Mouse (Mus musculus): ENCODE data around the gene Crat. TPM values are rescaled to one million over a fixed set of nuclear protein-coding genes. Genes with fewer than 3 reads are reported as not detected.

The Crat gene
- polyA plus RNA-seq, 1 experiment: 37.9 TPM

GRCm38 (mm10) chr2:30416649-30416965 is 994 bp upstream of the Crat start:
- Histone ChIP-seq H3K4me3 (replicated peaks; ENCODE audit: control insufficient read depth, low read depth, low read length) (peak overlapping the region; percentile 99), H3K4me1 (ENCODE audit: control insufficient read depth, insufficient read depth, low read length) (no peaks in the 10 kb centered on the region; the same call in 1 of the 2 replicates), H3K27ac (ENCODE audit: control insufficient read depth, insufficient read depth, low read depth, low read length, poor library complexity) (peak overlapping the region; percentile 89)
- TF ChIP-seq POLR2A (IDR thresholded peaks at IDR 0.05; ENCODE audit: borderline replicate concordance, control insufficient read depth, low read depth, low read length): no peak
- TF ChIP-seq CTCF (IDR thresholded peaks at IDR 0.05; ENCODE audit: control insufficient read depth, insufficient read depth, low read length): no peak
- 1% methylated on average over 7 of the region's 7 CpGs for WGBS

GRCm38 (mm10) chr2:30415936-30416648 is 479 bp upstream of the Crat start, which contains the start of gene Ptpa:
Gene Ptpa, plus strand, starts transcription at chr2:30416039.
- WGBS: under 1% methylated on average over 67 of the region's 67 CpGs
- Histone ChIP-seq H3K27ac (ENCODE audit: control insufficient read depth, insufficient read depth, low read depth, low read length, poor library complexity) (peak within 1 kb of the TSS; percentile 89), H3K4me1 (ENCODE audit: control insufficient read depth, insufficient read depth, low read length) (no peaks in the 10 kb centered on the region; the same call in 1 of the 2 replicates), H3K4me3 (replicated peaks; ENCODE audit: control insufficient read depth, low read depth, low read length) (peak within 1 kb of the TSS; percentile 99)
- TF ChIP-seq CTCF (IDR thresholded peaks at IDR 0.05; ENCODE audit: control insufficient read depth, insufficient read depth, low read length) (no peak), POLR2A (IDR thresholded peaks at IDR 0.05; ENCODE audit: borderline replicate concordance, control insufficient read depth, low read depth, low read length) (peak; percentile 99)

GRCm38 (mm10) chr2:30414681-30415080 is 932 bp downstream of the Crat start:
- peak overlapping the region; percentile 99 for H3K4me3 ChIP-seq (replicated peaks; ENCODE audit: control insufficient read depth, low read depth, low read length)
- TF ChIP-seq CTCF (IDR thresholded peaks at IDR 0.05; ENCODE audit: control insufficient read depth, insufficient read depth, low read length) (no peak), POLR2A (IDR thresholded peaks at IDR 0.05; ENCODE audit: borderline replicate concordance, control insufficient read depth, low read depth, low read length) (no peak)
- H3K4me1 ChIP-seq (ENCODE audit: control insufficient read depth, insufficient read depth, low read length): no peaks in the 10 kb centered on the region; the same call in 1 of the 2 replicates
- peak overlapping the region; percentile 89 for H3K27ac ChIP-seq (ENCODE audit: control insufficient read depth, insufficient read depth, low read depth, low read length, poor library complexity)
- WGBS: 53% methylated on average over 5 of the region's 5 CpGs

- Histone ChIP-seq H3K4me3 (replicated peaks; ENCODE audit: control insufficient read depth, low read depth, low read length) (peak overlapping the region; percentile 6), H3K4me1 (ENCODE audit: control insufficient read depth, insufficient read depth, low read length) (no peaks in the 10 kb centered on the region; the same call in 1 of the 2 replicates), H3K27ac (ENCODE audit: control insufficient read depth, insufficient read depth, low read depth, low read length, poor library complexity) (no peak overlapping the region)
- WGBS: 61% methylated on average over 4 of the region's 4 CpGs
- no peak for TF ChIP-seq CTCF (IDR thresholded peaks at IDR 0.05; ENCODE audit: control insufficient read depth, insufficient read depth, low read length)
- TF ChIP-seq POLR2A (IDR thresholded peaks at IDR 0.05; ENCODE audit: borderline replicate concordance, control insufficient read depth, low read depth, low read length): no peak
Measured at GRCm38 (mm10) chr2:30414101-30414500, 1.5 kb downstream of the Crat start.

- Histone ChIP-seq H3K4me3 (replicated peaks; ENCODE audit: control insufficient read depth, low read depth, low read length) (peak overlapping the region; percentile 6), H3K4me1 (ENCODE audit: control insufficient read depth, insufficient read depth, low read length) (no peaks in the 10 kb centered on the region; the same call in 1 of the 2 replicates)
Measured at GRCm38 (mm10) chr2:30413038-30413973, 2.3 kb downstream of the Crat start.

GRCm38 (mm10) chr2:30409454-30410176 is 6.0 kb downstream of the Crat start:
- Histone ChIP-seq H3K4me1 (ENCODE audit: control insufficient read depth, insufficient read depth, low read length) (peaks cover 2% of the 10 kb centered on the region; the same call in 1 of the 2 replicates), H3K27ac (ENCODE audit: control insufficient read depth, insufficient read depth, low read depth, low read length, poor library complexity) (no peak overlapping the region), H3K4me3 (replicated peaks; ENCODE audit: control insufficient read depth, low read depth, low read length) (no peak overlapping the region)
- TF ChIP-seq POLR2A (IDR thresholded peaks at IDR 0.05; ENCODE audit: borderline replicate concordance, control insufficient read depth, low read depth, low read length) (no peak), CTCF (IDR thresholded peaks at IDR 0.05; ENCODE audit: control insufficient read depth, insufficient read depth, low read length) (no peak)
- 88% methylated on average over 5 of the region's 5 CpGs for WGBS

More at GRCm38 (mm10) chr2:30413038-30413973, 2.3 kb downstream of the Crat start:
- no peak overlapping the region for H3K27ac ChIP-seq (ENCODE audit: control insufficient read depth, insufficient read depth, low read depth, low read length, poor library complexity)
- TF ChIP-seq CTCF (IDR thresholded peaks at IDR 0.05; ENCODE audit: control insufficient read depth, insufficient read depth, low read length) (no peak), POLR2A (IDR thresholded peaks at IDR 0.05; ENCODE audit: borderline replicate concordance, control insufficient read depth, low read depth, low read length) (no peak)
- WGBS: 82% methylated on average over 16 of the region's 16 CpGs

- H3K27ac ChIP-seq (ENCODE audit: control insufficient read depth, insufficient read depth, low read depth, low read length, poor library complexity): no peak overlapping the region
- 78% methylated on average over 8 of the region's 8 CpGs for WGBS
- H3K4me1 ChIP-seq (ENCODE audit: control insufficient read depth, insufficient read depth, low read length): peaks cover 2% of the 10 kb centered on the region; the same call in 1 of the 2 replicates
- TF ChIP-seq POLR2A (IDR thresholded peaks at IDR 0.05; ENCODE audit: borderline replicate concordance, control insufficient read depth, low read depth, low read length): no peak
- H3K4me3 ChIP-seq (replicated peaks; ENCODE audit: control insufficient read depth, low read depth, low read length): no peak overlapping the region
Measured at GRCm38 (mm10) chr2:30408452-30409100, 7.0 kb downstream of the Crat start.

Data from bone marrow, adult 2 months (tissue).